Mouse (Mus musculus) CH12.LX (cell line): ENCODE data around the gene Ntng1. TPM values are rescaled to one million over a fixed set of nuclear protein-coding genes. Genes with fewer than 3 reads are reported as not detected.

Experiments used
- DNase-seq: peaks from one replicate; pipeline ENCODE4 v3.0.0-alpha.2; 2013; ENCODE audit errors: extremely low read depth
- H3K27ac ChIP-seq: 2 replicates; pipeline ENCODE4 v1.5.1; 2012; ENCODE audit warnings: low read depth, mild to moderate bottlenecking, control low read depth, moderate library complexity; ENCODE audit not compliant: insufficient read depth
- H3K27me3 ChIP-seq: replicated peaks from 2 replicates; pipeline ENCODE3; 2012; ENCODE audit warnings: inconsistent platforms
- H3K36me3 ChIP-seq, 2 experiments: replicated peaks in 1 of 2; 2 replicates each; pipeline versions ENCODE3 to v1.6.1; 2012; ENCODE audit warnings: inconsistent platforms in 1 of 2, low read length in 1 of 2, mild to moderate bottlenecking in 1 of 2, mixed read lengths in 1 of 2, moderate library complexity in 1 of 2; ENCODE audit not compliant: control insufficient read depth in 1 of 2, insufficient read depth in 1 of 2
- H3K4me1 ChIP-seq, 2 experiments: 2 replicates each; pipeline ENCODE4 v1.6.1; 2012; ENCODE audit warnings: inconsistent platforms in 1 of 2, moderate library complexity in 1 of 2; ENCODE audit not compliant: insufficient read depth in 2 of 2, control insufficient read depth in 1 of 2
- H3K4me2 ChIP-seq: 2 replicates; pipeline ENCODE4 v1.6.1; 2012; ENCODE audit warnings: low read depth, mild to moderate bottlenecking, control low read depth; ENCODE audit not compliant: poor library complexity, insufficient read depth, severe bottlenecking
- H3K4me3 ChIP-seq, 3 experiments: fragments of 150-350 bp in 1 of 3; sonication (generic) in 1 of 3; replicated peaks in 1 of 3; 2 replicates each; pipeline versions ENCODE3 to v1.5.1; 2011 to 2012; ENCODE audit warnings: low read depth in 2 of 3, low read length in 2 of 3, mild to moderate bottlenecking in 2 of 3, moderate library complexity in 2 of 3, control low read depth in 1 of 3, improper control_type of control experiment in 1 of 3, inconsistent platforms in 1 of 3, mixed read lengths in 1 of 3; ENCODE audit not compliant: poor library complexity in 1 of 3
- H3K79me2 ChIP-seq: replicated peaks from 2 replicates; pipeline ENCODE4 v1.6.1; 2012; ENCODE audit warnings: mild to moderate bottlenecking, moderate library complexity; ENCODE audit not compliant: control insufficient read depth, poor library complexity, insufficient read depth, severe bottlenecking; ENCODE audit errors: extremely low read depth
- H3K9ac ChIP-seq: 2 replicates; pipeline ENCODE4 v1.6.1; 2012; ENCODE audit warnings: low read depth, mild to moderate bottlenecking, control low read depth, moderate library complexity; ENCODE audit not compliant: insufficient read depth
- H3K9me3 ChIP-seq: replicated peaks from 2 replicates; pipeline ENCODE3; 2012; ENCODE audit warnings: low read length, inconsistent platforms, mixed read lengths
- BHLHE40 ChIP-seq: IDR thresholded peaks from 2 replicates; pipeline ENCODE4 v1.6.1; 2011; ENCODE audit warnings: mild to moderate bottlenecking, low read depth, low read length, improper control_type of control experiment
- CHD1 ChIP-seq: IDR thresholded peaks from 2 replicates; pipeline ENCODE4 v1.6.1; 2012; ENCODE audit warnings: low read depth, low read length, improper control_type of control experiment, inconsistent platforms
- CTCF ChIP-seq, 2 experiments: IDR thresholded peaks in 1 of 2; conservative IDR thresholded peaks in 1 of 2; 2 replicates each; pipeline ENCODE4 v1.5.1; 2011 to 2012; ENCODE audit warnings: low read depth in 2 of 2, low read length in 2 of 2, improper control_type of control experiment in 1 of 2, inconsistent platforms in 1 of 2, mild to moderate bottlenecking in 1 of 2, moderate library complexity in 1 of 2
- ELF1 ChIP-seq: IDR thresholded peaks from 2 replicates; pipeline ENCODE4 v1.6.1; 2014; ENCODE audit warnings: low read depth, mild to moderate bottlenecking, inconsistent platforms, low read length, improper control_type of control experiment
- GABPA ChIP-seq: IDR thresholded peaks from 2 replicates; pipeline ENCODE4 v1.6.1; 2012; ENCODE audit warnings: low read depth, low read length, improper control_type of control experiment, inconsistent platforms; ENCODE audit not compliant: insufficient replicate concordance
- HCFC1 ChIP-seq: IDR thresholded peaks from 2 replicates; pipeline ENCODE4 v1.6.1; 2012; ENCODE audit warnings: low read depth, mild to moderate bottlenecking, inconsistent platforms, low read length, improper control_type of control experiment
- IRF4 ChIP-seq: IDR thresholded peaks from 2 replicates; pipeline ENCODE4 v1.6.1; 2014; ENCODE audit warnings: low read depth, mild to moderate bottlenecking, inconsistent platforms, low read length, improper control_type of control experiment
- JUND ChIP-seq: conservative IDR thresholded peaks from 2 replicates; pipeline ENCODE4 v1.6.1; 2011; ENCODE audit warnings: low read depth, low read length, improper control_type of control experiment
- KAT2A ChIP-seq: IDR thresholded peaks from 2 replicates; pipeline ENCODE4 v1.6.1; 2012; ENCODE audit warnings: low read length, improper control_type of control experiment, inconsistent platforms; ENCODE audit not compliant: insufficient replicate concordance
- MAX ChIP-seq: IDR thresholded peaks from 2 replicates; pipeline ENCODE4 v1.6.1; 2011; ENCODE audit warnings: low read length, improper control_type of control experiment
- MAZ ChIP-seq: IDR thresholded peaks from 2 replicates; pipeline ENCODE4 v1.6.1; 2012; ENCODE audit warnings: low read depth, mild to moderate bottlenecking, inconsistent platforms, low read length, improper control_type of control experiment, moderate library complexity
- MXI1 ChIP-seq: IDR thresholded peaks from 2 replicates; pipeline ENCODE4 v1.6.1; 2011; ENCODE audit warnings: mild to moderate bottlenecking, low read depth, low read length, improper control_type of control experiment
- MYC ChIP-seq: IDR thresholded peaks from 2 replicates; pipeline ENCODE4 v1.6.1; 2011; ENCODE audit warnings: low read depth, mild to moderate bottlenecking, improper control_type of control experiment, low read length
- POLR2AphosphoS2 ChIP-seq: IDR thresholded peaks from 2 replicates; pipeline ENCODE4 v1.6.1; 2011; ENCODE audit warnings: low read depth, low read length, improper control_type of control experiment
- SMC3 ChIP-seq: IDR thresholded peaks from 2 replicates; pipeline ENCODE4 v1.6.1; 2011; ENCODE audit warnings: low read depth, low read length, improper control_type of control experiment
- TCF12 ChIP-seq: IDR thresholded peaks from 2 replicates; pipeline ENCODE4 v1.6.1; 2014; ENCODE audit warnings: low read depth, mild to moderate bottlenecking, inconsistent platforms, low read length, improper control_type of control experiment
- ZC3H11A ChIP-seq: IDR thresholded peaks from 2 replicates; pipeline ENCODE4 v1.6.1; 2012; ENCODE audit warnings: low read depth, mild to moderate bottlenecking, inconsistent platforms, low read length, improper control_type of control experiment
- ZKSCAN1 ChIP-seq: IDR thresholded peaks from 2 replicates; pipeline ENCODE4 v1.6.1; 2012; ENCODE audit warnings: low read depth, inconsistent platforms, low read length, improper control_type of control experiment, borderline replicate concordance
- ZNF384 ChIP-seq: IDR thresholded peaks from 2 replicates; pipeline ENCODE4 v1.6.1; 2012; ENCODE audit warnings: low read depth, low read length, improper control_type of control experiment, inconsistent platforms
- dilution Hi-C: fragments of 300-500 bp; cut with MboI; formaldehyde crosslinking; loops from 2 replicates; pipeline ENCODE4 v1.14.3; 2020; ENCODE audit warnings: low sequenced_read_pairs; ENCODE audit not compliant: extremely low pct_unique_long_range_greater_than_20kb, extremely low pct_ligation_motif_present
- in situ Hi-C: fragments of 300-500 bp; cut with MboI; formaldehyde crosslinking; loops from 3 replicates; pipeline ENCODE4 v1.14.3; 2019; ENCODE audit warnings: low sequenced_read_pairs, low pct_ligation_motif_present, low pct_unique_long_range_greater_than_20kb, mixed read lengths
- polyA plus RNA-seq: library from polyadenylated mRNA; unstranded; fragments of >175 nt; gene quantifications from 2 replicates; pipeline ENCODE4 v1.2.1, GENCODE M21; 2012; ENCODE audit warnings: low read depth; ENCODE audit not compliant: insufficient read length
- total RNA-seq, 2 experiments: library from RNA; depleted of rRNA; stranded (reverse); fragments of 300-350 nt in 1 of 2; fragments of >200 nt in 1 of 2; gene quantifications; 2 replicates each; pipeline ENCODE4 v1.2.3; 2012 to 2014

Ntng1 gene
- total RNA-seq (2012; rRNA removed) (not detected in 2 replicates), total RNA-seq (2014; rRNA removed) (not detected in 2 replicates), polyA plus RNA-seq (not detected in 2 replicates)

DNA sequence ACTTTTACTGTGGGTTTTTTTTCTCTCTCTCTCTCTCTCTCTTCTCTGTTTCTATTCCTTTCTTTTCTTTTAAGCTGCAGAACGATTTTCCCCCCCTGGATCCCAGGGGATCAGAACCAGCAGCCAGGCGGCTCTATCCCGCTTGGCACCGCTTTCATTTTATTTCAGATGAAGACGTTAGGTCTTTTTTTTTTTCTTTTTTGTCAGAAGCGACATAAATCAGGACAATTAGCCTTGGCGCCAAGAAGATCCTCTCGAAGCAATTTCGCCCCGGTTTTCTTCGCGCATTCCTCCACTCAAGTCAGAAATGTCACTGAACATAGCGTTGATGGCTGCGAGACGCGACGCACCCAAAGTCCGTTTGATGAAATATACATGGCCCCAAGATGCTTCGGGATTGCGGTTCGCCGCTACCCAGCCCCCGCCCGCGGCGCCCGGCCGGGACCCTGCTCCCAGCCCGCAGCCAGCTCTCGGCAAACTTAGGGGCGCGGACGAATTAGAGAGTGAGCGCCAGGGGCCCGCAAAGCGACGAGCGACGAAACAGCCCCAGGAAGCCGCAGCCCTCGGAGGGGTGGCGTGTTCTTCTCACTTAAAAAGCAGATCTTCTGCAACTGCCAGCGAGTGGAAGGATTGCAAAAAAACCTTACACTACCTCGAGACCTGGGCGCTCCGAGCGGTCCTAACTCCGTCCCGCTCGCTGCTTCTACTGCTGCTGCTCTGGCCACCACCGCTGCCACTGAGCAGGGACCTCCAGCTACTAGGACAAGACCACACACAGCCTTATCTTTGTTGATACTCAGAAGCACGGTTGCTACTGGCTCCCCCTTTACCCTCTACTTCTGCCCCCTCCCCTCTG lies at the start of gene Ntng1:
Gene Ntng1 (minus strand): TSS at position 806 of the 856 bp plus-strand sequence.
- Histone ChIP-seq H3K27me3 (no peaks in the 10 kb centered on the region), H3K4me3 (no peak within 1 kb of the TSS), H3K36me3 (no peaks in the 10 kb centered on the region), H3K9me3 (peaks cover 44% of the 10 kb centered on the region), H3K9ac (no peak within 1 kb of the TSS), H3K4me1 (no peaks in the 10 kb centered on the region), H3K27ac (no peak within 1 kb of the TSS), H3K79me2 (no peaks in the 10 kb centered on the region), H3K4me2 (no peak within 1 kb of the TSS)
- in situ Hi-C loops, result no loop called here
- TF ChIP-seq BHLHE40, result no peak
- no peak for TF ChIP-seq GABPA
- no peak for TF ChIP-seq IRF4
- no peak for TF ChIP-seq JUND
- no peak for TF ChIP-seq CHD1
- TF ChIP-seq ELF1, result no peak
- TF ChIP-seq HCFC1, result no peak
- no peak for TF ChIP-seq ZNF384
- no peak for DNase-seq
- dilution Hi-C loops, result no loop called here

DNA sequence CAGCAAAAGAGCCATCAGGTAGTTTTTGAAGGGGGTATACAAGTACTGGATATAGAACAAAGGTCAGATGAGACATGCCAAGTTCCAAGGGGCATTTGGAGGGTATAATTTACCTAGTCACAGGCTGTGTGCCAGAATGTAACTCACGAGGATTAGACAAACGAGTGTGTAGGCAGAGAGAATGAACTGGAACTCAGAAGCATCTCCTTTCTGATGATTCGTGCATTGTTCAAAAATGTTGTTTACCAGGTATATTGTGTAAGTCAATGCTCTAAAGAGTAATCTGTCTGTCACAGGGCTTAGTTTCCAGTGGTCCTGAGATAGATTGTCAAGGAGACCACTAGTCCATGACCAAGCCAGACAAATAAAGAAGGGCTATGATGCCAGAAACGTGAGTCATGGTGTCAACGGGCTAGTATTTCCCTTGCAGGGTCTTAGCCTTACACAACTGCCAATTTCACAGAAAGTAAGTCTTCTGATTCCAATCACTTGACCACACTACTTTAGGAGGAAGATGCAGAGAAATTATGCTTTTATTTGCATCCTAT lies 43.7 kb upstream of the Ntng1 start:
- in situ Hi-C loops, result no loop called here
- no peak overlapping the region for H3K27ac ChIP-seq

More for the DNA sequence above, 43.7 kb upstream of the Ntng1 start:
- Histone ChIP-seq H3K27me3 (no peaks in the 10 kb centered on the region), H3K9ac (no peak overlapping the region), H3K4me1 (no peaks in the 10 kb centered on the region), H3K36me3 (no peaks in the 10 kb centered on the region), H3K79me2 (no peaks in the 10 kb centered on the region), H3K4me2 (no peak overlapping the region), H3K4me3 (no peak overlapping the region), H3K9me3 (peaks cover 31% of the 10 kb centered on the region)
- TF ChIP-seq MXI1 (no peak), MYC (no peak), ZKSCAN1 (no peak), CTCF (conservative IDR thresholded peaks at IDR 0.05 in 1 of 2, IDR thresholded peaks at IDR 0.05 in 1 of 2; ENCODE audit: low read depth in 2 of 2, low read length in 2 of 2) (no peak), POLR2AphosphoS2 (no peak), HCFC1 (no peak), SMC3 (no peak), CHD1 (no peak), GABPA (no peak), MAZ (no peak), ZC3H11A (no peak), KAT2A (no peak), ELF1 (no peak), TCF12 (no peak), MAX (no peak), ZNF384 (no peak)
- no peak for DNase-seq
- dilution Hi-C loops, result no loop called here
